Mouse (Mus musculus) olfactory bulb, adult 2 months (tissue): Measurements from ENCODE around the gene Ccdc172.

Experiments used
- CTCF ChIP-seq: fragments of 200-500 bp; IDR thresholded peaks from 2 replicates; pipeline ENCODE4 v1.5.1; 2012; ENCODE audit warnings: low read depth, mild to moderate bottlenecking, low read length, moderate library complexity; ENCODE audit not compliant: insufficient read depth
- POLR2A ChIP-seq: fragments of 200-500 bp; IDR thresholded peaks from 2 replicates; pipeline ENCODE4 v1.6.1; 2012; ENCODE audit warnings: mild to moderate bottlenecking, low read depth, low read length, moderate library complexity; ENCODE audit not compliant: insufficient read depth

DNA sequence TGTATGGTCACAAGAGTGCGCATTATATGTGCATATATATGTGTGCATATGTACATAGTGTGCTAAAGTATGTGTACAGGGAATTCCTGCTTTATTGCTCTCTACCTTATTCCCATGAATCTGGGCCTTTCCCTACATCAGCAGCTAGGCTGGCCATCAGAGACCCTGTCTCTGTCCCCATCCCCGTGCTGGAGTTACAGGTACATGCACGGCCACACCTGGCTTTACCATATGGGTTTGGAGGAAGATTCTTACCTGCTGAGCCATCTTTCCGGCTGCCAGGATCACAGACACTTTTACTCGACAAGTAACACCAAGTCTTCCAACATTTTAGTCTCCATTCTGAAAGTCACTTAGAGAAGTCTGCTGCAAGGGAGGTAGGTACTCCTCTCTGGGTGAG is 71.2 kb downstream of the Ccdc172 start:
- TF ChIP-seq CTCF (no peak), POLR2A (no peak)
